Mouse (Mus musculus) thymus, adult 2 months (tissue): ENCODE data around the gene Bbip1. TPM values are rescaled to one million over a fixed set of nuclear protein-coding genes. Genes with fewer than 3 reads are reported as not detected.

ENCODE experiments used
- DNase-seq: peaks from one replicate; pipeline ENCODE4 v3.0.0; 2021
- H3K27ac ChIP-seq: fragments of 200-500 bp; 2 replicates; pipeline ENCODE4 v1.5.1; 2012; ENCODE audit warnings: low read length, control low read depth; ENCODE audit not compliant: control insufficient read depth, insufficient read depth
- H3K27me3 ChIP-seq: fragments of 200-500 bp; 2 replicates; pipeline ENCODE4 v1.6.1; 2012; ENCODE audit warnings: mild to moderate bottlenecking, low read length, moderate library complexity, mixed read lengths; ENCODE audit not compliant: control insufficient read depth, insufficient read depth
- H3K36me3 ChIP-seq: fragments of 200-500 bp; 2 replicates; pipeline ENCODE4 v1.6.1; 2012; ENCODE audit warnings: mild to moderate bottlenecking, low read length, moderate library complexity; ENCODE audit not compliant: control insufficient read depth, insufficient read depth
- H3K4me1 ChIP-seq: fragments of 200-500 bp; replicated peaks from 2 replicates; pipeline ENCODE4 v1.6.1; 2012; ENCODE audit warnings: low read length; ENCODE audit not compliant: control insufficient read depth, insufficient read depth
- H3K4me3 ChIP-seq: fragments of 200-500 bp; 2 replicates; pipeline ENCODE4 v1.5.1; 2012; ENCODE audit warnings: mild to moderate bottlenecking, low read length, control low read depth, moderate library complexity; ENCODE audit not compliant: control insufficient read depth, insufficient read depth
- CTCF ChIP-seq: fragments of 200-500 bp; IDR thresholded peaks from 2 replicates; pipeline ENCODE4 v1.5.1; 2012; ENCODE audit warnings: mild to moderate bottlenecking, control low read depth, low read length, moderate library complexity, borderline replicate concordance; ENCODE audit not compliant: control insufficient read depth, poor library complexity, insufficient read depth; ENCODE audit errors: extremely low read depth
- POLR2A ChIP-seq: fragments of 200-500 bp; IDR thresholded peaks from 2 replicates; pipeline ENCODE4 v1.6.1; 2012; ENCODE audit warnings: mild to moderate bottlenecking, low read length, control low read depth, moderate library complexity; ENCODE audit not compliant: control insufficient read depth, poor library complexity, insufficient read depth; ENCODE audit errors: extremely low read depth
- WGBS: fragments of 180-500 bp; shearing (Covaris S2); methylation state at CpG from one replicate; pipeline ENCODE4 v1.1.7; 2018; 5-methylcytosine and 5-hydroxymethylcytosine counted together
- polyA plus RNA-seq: library from polyadenylated mRNA; depleted of rRNA; stranded (reverse); fragments of >200 nt; gene quantifications from 2 replicates; pipeline ENCODE4 v1.2.3, GENCODE M21; 2012

Gene Bbip1
- polyA plus RNA-seq, 1 experiment, result 16.3 TPM

GRCm38 (mm10) chr19:53892061-53892460 is 52.4 kb downstream of the Bbip1 start, which contains the start of gene Pdcd4:
TSS of gene Pdcd4 (plus strand) at chr19:53892231.
- Histone ChIP-seq H3K4me1 (peaks cover 67% of the 10 kb centered on the region), H3K27ac (peak within 1 kb of the TSS; percentile 96), H3K27me3 (no peaks in the 10 kb centered on the region), H3K36me3 (no peaks in the 10 kb centered on the region), H3K4me3 (no peak within 1 kb of the TSS)
- 61% methylated on average over 3 of the region's 3 CpGs for WGBS
- peak; percentile 25 for DNase-seq
- TF ChIP-seq POLR2A (no peak), CTCF (no peak)

GRCm38 (mm10) chr19:53891569-53891968 is 52.9 kb downstream of the Bbip1 start:
- TF ChIP-seq CTCF (no peak), POLR2A (no peak)
- peaks cover 72% of the 10 kb centered on the region for H3K4me1 ChIP-seq
- H3K36me3 ChIP-seq, result no peaks in the 10 kb centered on the region
- no peak overlapping the region for H3K4me3 ChIP-seq
- 39% methylated on average over 2 of the region's 2 CpGs for WGBS
- H3K27ac ChIP-seq, result peak overlapping the region; percentile 96
- H3K27me3 ChIP-seq, result no peaks in the 10 kb centered on the region
- DNase-seq, result peak; percentile 23

- Histone ChIP-seq H3K36me3 (no peaks in the 10 kb centered on the region), H3K27ac (peak overlapping the region; percentile 96), H3K4me3 (no peak overlapping the region), H3K4me1 (peaks cover 73% of the 10 kb centered on the region), H3K27me3 (no peaks in the 10 kb centered on the region)
- TF ChIP-seq CTCF, result no peak
- TF ChIP-seq POLR2A, result no peak
- WGBS, result 21% methylated on average over 5 of the region's 5 CpGs
- peak; percentile 81 for DNase-seq
These were observed 53.6 kb downstream of the Bbip1 start for GRCm38 (mm10) chr19:53890781-53891251.

GRCm38 (mm10) chr19:53890274-53890673 is 54.2 kb downstream of the Bbip1 start:
- DNase-seq, result no peak
- 84% methylated on average over 5 of the region's 5 CpGs for WGBS
- Histone ChIP-seq H3K4me3 (no peak overlapping the region), H3K27ac (peak overlapping the region; percentile 96), H3K27me3 (no peaks in the 10 kb centered on the region), H3K4me1 (peaks cover 77% of the 10 kb centered on the region), H3K36me3 (no peaks in the 10 kb centered on the region)
- TF ChIP-seq POLR2A (no peak), CTCF (no peak)

GRCm38 (mm10) chr19:53889555-53889954 is 54.9 kb downstream of the Bbip1 start:
- peak overlapping the region; percentile 44; the same call in 1 of the 2 replicates for H3K27ac ChIP-seq
- peaks cover 70% of the 10 kb centered on the region for H3K4me1 ChIP-seq
- 11% methylated on average over 5 of the region's 5 CpGs for WGBS

GRCm38 (mm10) chr19:53888331-53888730 is 56.1 kb downstream of the Bbip1 start:
- WGBS, result 38% methylated on average over 9 of the region's 9 CpGs
- H3K36me3 ChIP-seq, result no peaks in the 10 kb centered on the region
- H3K4me3 ChIP-seq, result no peak overlapping the region
- H3K27me3 ChIP-seq, result no peaks in the 10 kb centered on the region
- TF ChIP-seq CTCF (no peak), POLR2A (no peak)
- H3K4me1 ChIP-seq, result peaks cover 58% of the 10 kb centered on the region
- DNase-seq, result peak; percentile 19
- H3K27ac ChIP-seq, result peak overlapping the region; percentile 77; the same call in 1 of the 2 replicates

More at GRCm38 (mm10) chr19:53889555-53889954, 54.9 kb downstream of the Bbip1 start:
- peak; percentile 50 for DNase-seq
- no peaks in the 10 kb centered on the region for H3K27me3 ChIP-seq
- TF ChIP-seq CTCF, result no peak
- TF ChIP-seq POLR2A, result no peak
- no peaks in the 10 kb centered on the region for H3K36me3 ChIP-seq
- H3K4me3 ChIP-seq, result no peak overlapping the region

- Histone ChIP-seq H3K36me3 (no peaks in the 10 kb centered on the region), H3K27me3 (no peaks in the 10 kb centered on the region), H3K4me3 (no peak overlapping the region), H3K4me1 (peaks cover 54% of the 10 kb centered on the region), H3K27ac (peak overlapping the region; percentile 77)
- TF ChIP-seq POLR2A, result no peak
- no peak for DNase-seq
- 20% methylated on average over 3 of the region's 3 CpGs for WGBS
These were observed 56.6 kb downstream of the Bbip1 start for GRCm38 (mm10) chr19:53887822-53888221.
